Comparison of ENCODE assay signal across 18 mouse cellular contexts in genomic region chr2:124563759-124564158, GRCm38 (mm10).
DNase-seq lines count a peak whose midpoint lies in the region; ATAC-seq lines count a peak whose summit lies in the region.
"Had no signal": no experiment of that assay in that cellular context is flagged by ENCODE, and none has a peak within 500 bp of the region (broad histone marks: within the 10 kb centered on the region; RNA-seq: fewer than 3 reads in every experiment).

No protein-coding gene starts in this region.

- H3K9me3 ChIP-seq in midbrain, embryonic 11.5 days (ENCODE audit: control insufficient read depth, low read length), result no peaks in the 10 kb centered on the region
- H3K9me3 ChIP-seq in midbrain, embryonic 10.5 days (replicated peaks), result no peaks in the 10 kb centered on the region
- H3K9me3 ChIP-seq: embryonic facial prominence, embryonic 12.5 days; forebrain, embryonic 15.5 days; heart, embryonic 15.5 days; hindbrain, embryonic 10.5 days; intestine, embryonic 15.5 days had no signal

- no peak overlapping the region for H3K9ac ChIP-seq in midbrain, embryonic 11.5 days (ENCODE audit: low read length)
- H3K9ac ChIP-seq: embryonic facial prominence, embryonic 12.5 days; forebrain, embryonic 15.5 days; heart, embryonic 15.5 days; hindbrain, embryonic 14.5 days; intestine, embryonic 15.5 days had no signal

- no peak overlapping the region for H3K27ac ChIP-seq in midbrain, embryonic 11.5 days (ENCODE audit: low read depth, low read length)
- no peak overlapping the region for H3K27ac ChIP-seq in midbrain, embryonic 10.5 days (replicated peaks)
- H3K27ac ChIP-seq: embryonic facial prominence, embryonic 12.5 days; forebrain, embryonic 15.5 days; heart, adult 2 months; heart, embryonic 15.5 days; hindbrain, embryonic 10.5 days; hindbrain, embryonic 14.5 days; intestine, embryonic 15.5 days had no signal

- 87% methylated on average over 5 of the region's 5 CpGs for WGBS in midbrain, embryonic 11.5 days
- 95% methylated on average over 5 of the region's 5 CpGs for WGBS in midbrain, embryonic 10.5 days

- H3K4me1 ChIP-seq in midbrain, embryonic 11.5 days (ENCODE audit: control insufficient read depth, insufficient read depth, low read length), result no peaks in the 10 kb centered on the region
- no peaks in the 10 kb centered on the region for H3K4me1 ChIP-seq in midbrain, embryonic 10.5 days
- H3K4me1 ChIP-seq: embryonic facial prominence, embryonic 12.5 days; heart, embryonic 15.5 days; intestine, embryonic 15.5 days had no signal

- H3K4me3 ChIP-seq in midbrain, embryonic 11.5 days (ENCODE audit: low read depth, low read length), result no peak overlapping the region
- H3K4me3 ChIP-seq in midbrain, embryonic 10.5 days, result no peak overlapping the region
- H3K4me3 ChIP-seq: embryonic facial prominence, embryonic 12.5 days; forebrain, embryonic 15.5 days; heart, adult 2 months; heart, embryonic 15.5 days; hindbrain, embryonic 10.5 days; intestine, embryonic 15.5 days had no signal

- ATAC-seq in midbrain, embryonic 11.5 days (ENCODE audit: low FRiP score), result no peak
- ATAC-seq: forebrain, embryonic 15.5 days; intestine, embryonic 15.5 days had no signal

- H3K4me2 ChIP-seq in midbrain, embryonic 11.5 days, result no peak overlapping the region
- H3K4me2 ChIP-seq: embryonic facial prominence, embryonic 12.5 days; forebrain, embryonic 15.5 days; heart, embryonic 11.5 days; heart, embryonic 15.5 days; hindbrain, embryonic 14.5 days; intestine, embryonic 15.5 days had no signal

- H3K27me3 ChIP-seq in midbrain, embryonic 11.5 days (ENCODE audit: control insufficient read depth, insufficient read depth, low read length), result no peaks in the 10 kb centered on the region
- no peaks in the 10 kb centered on the region for H3K27me3 ChIP-seq in midbrain, embryonic 10.5 days (ENCODE audit: low read depth, poor library complexity, severe bottlenecking)
- H3K27me3 ChIP-seq: embryonic facial prominence, embryonic 12.5 days; forebrain, embryonic 15.5 days; heart, embryonic 15.5 days; intestine, embryonic 15.5 days had no signal

- DNase-seq in cerebellum, adult 9-11 months, result peak; percentile 7
- DNase-seq in cerebellum, postnatal 4 days (ENCODE audit: low spot score in 2 of 2), result no peak
- peak; percentile 10 for DNase-seq in midbrain, embryonic 11.5 days (ENCODE audit: low spot score, missing footprints)
- no peak for DNase-seq in midbrain, embryonic 10.5 days (ENCODE audit: low spot score)
- peak; percentile 29 to 55 for DNase-seq in cerebellum, postnatal 25 days
- no peak for DNase-seq in gastrocnemius, postnatal 10 days
- DNase-seq: adrenal gland, adult 8-10 months; adrenal gland, postnatal 36 days; heart, adult 2 months; heart, postnatal 14 days; kidney, adult 18-20 months had no signal

- H3K36me3 ChIP-seq in midbrain, embryonic 11.5 days (ENCODE audit: control insufficient read depth, insufficient read depth, low read length), result no peaks in the 10 kb centered on the region
- no peaks in the 10 kb centered on the region for H3K36me3 ChIP-seq in midbrain, embryonic 10.5 days
- H3K36me3 ChIP-seq: embryonic facial prominence, embryonic 12.5 days; forebrain, embryonic 15.5 days; heart, embryonic 15.5 days; hindbrain, embryonic 10.5 days; intestine, embryonic 15.5 days had no signal

Comparison
In these comparisons a context has a peak if more than half of its experiments do, and no peak if none do; other contexts are left out.
1. DNase-seq: peak in cerebellum, adult 9-11 months (single experiment), midbrain, embryonic 11.5 days (single experiment) and cerebellum, postnatal 25 days (2 of 2); none in cerebellum, postnatal 4 days (0 of 2), midbrain, embryonic 10.5 days (single experiment) and gastrocnemius, postnatal 10 days (single experiment).